Mouse (Mus musculus) embryonic fibroblast, embryonic 13.5 days (primary cell): ENCODE results near the gene Kctd19. TPM values are rescaled to one million over a fixed set of nuclear protein-coding genes. Genes with fewer than 3 reads are reported as not detected.

Source experiments
- H3K27ac ChIP-seq: 2 replicates; pipeline ENCODE4 v1.5.1; 2012; ENCODE audit warnings: low read length, control low read depth, inconsistent platforms; ENCODE audit not compliant: insufficient read depth
- H3K4me1 ChIP-seq: 2 replicates; pipeline ENCODE4 v1.6.1; 2011; ENCODE audit warnings: low read length; ENCODE audit not compliant: control insufficient read depth, insufficient read depth
- H3K4me3 ChIP-seq: 2 replicates; pipeline ENCODE4 v1.5.1; 2011; ENCODE audit warnings: mild to moderate bottlenecking, control low read depth, low read length; ENCODE audit not compliant: insufficient read depth
- CTCF ChIP-seq: IDR thresholded peaks from 2 replicates; pipeline ENCODE4 v1.5.1; 2011; ENCODE audit warnings: mild to moderate bottlenecking, control low read depth, low read length, moderate library complexity, borderline replicate concordance; ENCODE audit not compliant: insufficient read depth
- POLR2A ChIP-seq: IDR thresholded peaks from 2 replicates; pipeline ENCODE4 v1.6.1; 2011; ENCODE audit warnings: low read depth, mild to moderate bottlenecking, control low read depth, low read length, moderate library complexity
- polyA plus RNA-seq: library from polyadenylated mRNA; stranded (reverse); fragments of >200 nt; gene quantifications from 2 replicates; pipeline ENCODE4 v1.2.4, GENCODE M21; 2011; ENCODE audit warnings: low read depth; ENCODE audit not compliant: missing spikeins, insufficient read length

Gene Kctd19
- polyA plus RNA-seq, 1 experiment, result not detected

- no peak overlapping the region for H3K4me3 ChIP-seq
- TF ChIP-seq CTCF (no peak), POLR2A (no peak)
- peaks cover 11% of the 10 kb centered on the region for H3K4me1 ChIP-seq
- no peak overlapping the region for H3K27ac ChIP-seq
These were observed 73.2 kb downstream of the Kctd19 start for GRCm38 (mm10) chr8:105339886-105340635.

DNA sequence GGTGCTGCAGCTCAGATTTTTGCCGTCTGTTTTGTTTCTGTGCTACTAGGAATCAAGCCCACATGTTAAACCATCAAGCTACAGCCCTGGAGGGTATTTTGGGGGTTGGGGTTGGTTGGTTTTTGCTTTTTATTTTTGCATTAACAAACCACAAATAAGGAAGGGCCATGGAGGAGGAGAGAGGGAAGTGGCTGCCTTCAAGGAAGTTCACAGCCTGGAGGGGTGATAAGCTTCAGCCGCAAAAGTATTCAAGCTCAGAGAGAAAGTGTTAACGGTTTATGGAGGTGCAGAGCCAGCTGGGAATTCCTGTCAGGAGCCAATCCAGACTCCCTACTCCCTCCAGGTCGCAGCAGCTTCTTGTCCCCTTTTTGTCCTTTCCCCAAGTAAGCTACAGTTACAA lies 74.3 kb downstream of the Kctd19 start:
- Histone ChIP-seq H3K27ac (no peak overlapping the region), H3K4me3 (no peak overlapping the region), H3K4me1 (peaks cover 8% of the 10 kb centered on the region; the same call in 1 of the 2 replicates)
- TF ChIP-seq POLR2A (no peak), CTCF (no peak)

GRCm38 (mm10) chr8:105336373-105337130 lies 76.8 kb downstream of the Kctd19 start:
- no peak overlapping the region for H3K27ac ChIP-seq
- no peak overlapping the region for H3K4me3 ChIP-seq
- TF ChIP-seq POLR2A (no peak), CTCF (no peak)
- peaks cover 8% of the 10 kb centered on the region; the same call in 1 of the 2 replicates for H3K4me1 ChIP-seq

Other genes with a start within 250 kb of the Kctd19 start
- 111 and 145 TPM in 2 replicates for gene Cbfb, start 242.8 kb downstream of the Kctd19 start, polyA plus RNA-seq
- gene D230025D16Rik, start 188.4 kb downstream of the Kctd19 start, polyA plus RNA-seq, result 19.5 and 24.7 TPM in 2 replicates
- gene B3gnt9, start 158.3 kb downstream of the Kctd19 start, polyA plus RNA-seq, result 25.8 and 33.2 TPM in 2 replicates
- 12.5 and 15.0 TPM in 2 replicates for gene Tradd, start 148.9 kb downstream of the Kctd19 start, polyA plus RNA-seq
- gene Fbxl8, start 148.9 kb downstream of the Kctd19 start, polyA plus RNA-seq, result 3.9 and 4.3 TPM in 2 replicates
- gene Hsf4, start 143.7 kb downstream of the Kctd19 start, polyA plus RNA-seq, result 1.2 and 1.7 TPM in 2 replicates
- gene Nol3, start 137.4 kb downstream of the Kctd19 start, polyA plus RNA-seq, result 3.0 and 3.4 TPM in 2 replicates
- gene 4931428F04Rik, start 123.6 kb downstream of the Kctd19 start, polyA plus RNA-seq, result 5.2 and 6.2 TPM in 2 replicates
- 0.55 TPM in 1 of 2 replicates, not detected in the other for gene Exoc3l, start 117.4 kb downstream of the Kctd19 start, polyA plus RNA-seq
- gene E2f4, start 115.8 kb downstream of the Kctd19 start, polyA plus RNA-seq, result 42.6 and 43.9 TPM in 2 replicates
- gene Elmo3, start 107.9 kb downstream of the Kctd19 start, polyA plus RNA-seq, result 1.6 and 2.5 TPM in 2 replicates
- gene Lrrc29, start 87.2 kb downstream of the Kctd19 start, polyA plus RNA-seq, result 1.2 and 1.6 TPM in 2 replicates
- gene Tmem208, start 87.1 kb downstream of the Kctd19 start, polyA plus RNA-seq, result 54.3 and 69.1 TPM in 2 replicates
- gene Fhod1, start 65.5 kb downstream of the Kctd19 start, polyA plus RNA-seq, result 16.0 and 22.6 TPM in 2 replicates
- 8.9 and 10.3 TPM in 2 replicates for gene Slc9a5, start 64.7 kb downstream of the Kctd19 start, polyA plus RNA-seq
- gene Plekhg4, start 40.2 kb downstream of the Kctd19 start, polyA plus RNA-seq, result 3.7 and 3.9 TPM in 2 replicates
- gene Lrrc36, start 69 bp upstream of the Kctd19 start, polyA plus RNA-seq, result not detected in 2 replicates
- gene Tppp3, start 58.0 kb upstream of the Kctd19 start, polyA plus RNA-seq, result 8.5 and 10.0 TPM in 2 replicates
- gene Zdhhc1, start 83.4 kb upstream of the Kctd19 start, polyA plus RNA-seq, result 21.5 and 24.7 TPM in 2 replicates
- 0.28 and 0.35 TPM in 2 replicates for gene Hsd11b2, start 105.3 kb upstream of the Kctd19 start, polyA plus RNA-seq
- gene Atp6v0d1, start 152.5 kb upstream of the Kctd19 start, polyA plus RNA-seq, result 134 and 138 TPM in 2 replicates
- gene Ripor1, start 191.8 kb upstream of the Kctd19 start, polyA plus RNA-seq, result 31.7 and 40.8 TPM in 2 replicates
- gene Ctcf, start 223.1 kb upstream of the Kctd19 start, polyA plus RNA-seq, result 55.2 and 69.7 TPM in 2 replicates
- not detected in 2 replicates for gene Agrp, start 223.9 kb upstream of the Kctd19 start, polyA plus RNA-seq